Mouse (Mus musculus): ENCODE data around the gene Eif5a. TPM values are rescaled to one million over a fixed set of nuclear protein-coding genes. Genes with fewer than 3 reads are reported as not detected.

Eif5a gene
- polyA plus RNA-seq, 1 experiment from 2014 or later, result 774 TPM

GRCm38 (mm10) chr11:69884663-69885062 lies 37.1 kb downstream of the Eif5a start:
- WGBS, result 76% methylated on average over 8 of the region's 8 CpGs
- Histone ChIP-seq H3K9me3 (ENCODE audit: control insufficient read depth) (no peaks in the 10 kb centered on the region), H3K4me1 (replicated peaks; ENCODE audit: control insufficient read depth, insufficient read depth, low read length) (peaks cover 5% of the 10 kb centered on the region; the same call in 1 of the 2 replicates), H3K9ac (ENCODE audit: low read depth, low read length) (no peak overlapping the region), H3K27me3 (replicated peaks; ENCODE audit: control insufficient read depth, insufficient read depth, low read length) (no peaks in the 10 kb centered on the region), H3K27ac (ENCODE audit: low read depth, low read length) (no peak overlapping the region), H3K4me2 (replicated peaks; ENCODE audit: low read depth) (no peak overlapping the region), H3K4me3 (ENCODE audit: low read depth, low read length) (no peak overlapping the region), H3K36me3 (ENCODE audit: control insufficient read depth, insufficient read depth) (no peaks in the 10 kb centered on the region)
- TF ChIP-seq CTCF (IDR thresholded peaks at IDR 0.05; ENCODE audit: low read depth), result no peak
- ATAC-seq, result no peak

- Histone ChIP-seq H3K9me3 (ENCODE audit: control insufficient read depth) (no peaks in the 10 kb centered on the region), H3K4me1 (replicated peaks; ENCODE audit: control insufficient read depth, insufficient read depth, low read length) (peaks cover 5% of the 10 kb centered on the region; the same call in 1 of the 2 replicates), H3K4me2 (replicated peaks; ENCODE audit: low read depth) (no peak overlapping the region), H3K27me3 (replicated peaks; ENCODE audit: control insufficient read depth, insufficient read depth, low read length) (no peaks in the 10 kb centered on the region), H3K27ac (ENCODE audit: low read depth, low read length) (no peak overlapping the region), H3K36me3 (ENCODE audit: control insufficient read depth, insufficient read depth) (no peaks in the 10 kb centered on the region), H3K9ac (ENCODE audit: low read depth, low read length) (no peak overlapping the region), H3K4me3 (ENCODE audit: low read depth, low read length) (no peak overlapping the region)
- ATAC-seq, result no peak
- 56% methylated on average over 9 of the region's 9 CpGs for WGBS
- no peak for TF ChIP-seq CTCF (IDR thresholded peaks at IDR 0.05; ENCODE audit: low read depth)
These were observed 37.5 kb downstream of the Eif5a start for GRCm38 (mm10) chr11:69884240-69884639.

- no peaks in the 10 kb centered on the region for H3K9me3 ChIP-seq (ENCODE audit: control insufficient read depth)
- H3K27me3 ChIP-seq (replicated peaks; ENCODE audit: control insufficient read depth, insufficient read depth, low read length), result no peaks in the 10 kb centered on the region
- 80% methylated on average over 8 of the region's 8 CpGs for WGBS
- H3K4me3 ChIP-seq (ENCODE audit: low read depth, low read length), result no peak overlapping the region
- H3K27ac ChIP-seq (ENCODE audit: low read depth, low read length), result no peak overlapping the region
- no peak for TF ChIP-seq CTCF (IDR thresholded peaks at IDR 0.05; ENCODE audit: low read depth)
- ATAC-seq, result no peak
- peaks cover 5% of the 10 kb centered on the region; the same call in 1 of the 2 replicates for H3K4me1 ChIP-seq (replicated peaks; ENCODE audit: control insufficient read depth, insufficient read depth, low read length)
- H3K9ac ChIP-seq (ENCODE audit: low read depth, low read length), result no peak overlapping the region
- H3K4me2 ChIP-seq (replicated peaks; ENCODE audit: low read depth), result no peak overlapping the region
- no peaks in the 10 kb centered on the region for H3K36me3 ChIP-seq (ENCODE audit: control insufficient read depth, insufficient read depth)
These were observed 38.1 kb downstream of the Eif5a start for GRCm38 (mm10) chr11:69883527-69884151.

- Histone ChIP-seq H3K9ac (ENCODE audit: low read depth, low read length) (no peak overlapping the region), H3K4me3 (ENCODE audit: low read depth, low read length) (no peak overlapping the region), H3K4me2 (replicated peaks; ENCODE audit: low read depth) (no peak overlapping the region), H3K4me1 (replicated peaks; ENCODE audit: control insufficient read depth, insufficient read depth, low read length) (peaks cover 5% of the 10 kb centered on the region; the same call in 1 of the 2 replicates), H3K9me3 (ENCODE audit: control insufficient read depth) (no peaks in the 10 kb centered on the region), H3K36me3 (ENCODE audit: control insufficient read depth, insufficient read depth) (no peaks in the 10 kb centered on the region), H3K27ac (ENCODE audit: low read depth, low read length) (no peak overlapping the region), H3K27me3 (replicated peaks; ENCODE audit: control insufficient read depth, insufficient read depth, low read length) (no peaks in the 10 kb centered on the region)
- WGBS, result 67% methylated on average over 4 of the region's 4 CpGs
- no peak for ATAC-seq
- peak; percentile 63 for TF ChIP-seq CTCF (IDR thresholded peaks at IDR 0.05; ENCODE audit: low read depth)
These were observed 38.7 kb downstream of the Eif5a start for GRCm38 (mm10) chr11:69883066-69883465.

- H3K4me1 ChIP-seq (replicated peaks; ENCODE audit: control insufficient read depth, insufficient read depth, low read length), result peaks cover 5% of the 10 kb centered on the region; the same call in 1 of the 2 replicates
- peak overlapping the region; percentile 51; the same call in 1 of the 2 replicates for H3K9ac ChIP-seq (ENCODE audit: low read depth, low read length)
- WGBS, result 56% methylated on average over 21 of the region's 21 CpGs
- H3K36me3 ChIP-seq (ENCODE audit: control insufficient read depth, insufficient read depth), result no peaks in the 10 kb centered on the region
- H3K27me3 ChIP-seq (replicated peaks; ENCODE audit: control insufficient read depth, insufficient read depth, low read length), result no peaks in the 10 kb centered on the region
- no peaks in the 10 kb centered on the region for H3K9me3 ChIP-seq (ENCODE audit: control insufficient read depth)
- no peak for ATAC-seq
- peak overlapping the region; percentile 87 for H3K4me2 ChIP-seq (replicated peaks; ENCODE audit: low read depth)
- H3K27ac ChIP-seq (ENCODE audit: low read depth, low read length), result 0 out of 2 replicates have a peak overlapping the region, but pooled peaks have one; percentile 76
- TF ChIP-seq CTCF (IDR thresholded peaks at IDR 0.05; ENCODE audit: low read depth), result no peak
- peak overlapping the region; percentile 62 for H3K4me3 ChIP-seq (ENCODE audit: low read depth, low read length)
These were observed 39.7 kb downstream of the Eif5a start for GRCm38 (mm10) chr11:69881787-69882670.
